Mouse (Mus musculus): ENCODE data around the gene Casd1.

DNA sequence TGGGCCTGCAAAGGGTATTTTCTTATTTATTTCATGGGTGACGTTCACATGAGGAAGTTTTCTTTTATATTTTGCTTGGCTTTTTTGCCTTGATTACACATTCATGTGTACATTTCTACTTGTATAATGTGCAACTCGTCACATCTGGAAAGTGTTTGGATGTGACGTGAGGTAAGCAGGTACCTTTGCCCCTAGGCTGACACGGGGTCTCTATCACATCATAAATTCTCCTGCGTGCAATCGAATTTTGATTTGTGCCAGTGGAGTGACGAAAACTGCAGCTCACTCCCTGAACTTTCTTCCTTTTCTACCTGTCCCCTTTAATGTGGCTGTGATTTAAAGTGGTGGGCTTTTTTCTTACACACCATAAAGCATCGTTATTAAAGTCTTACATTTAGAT lies 43.6 kb upstream of the Casd1 start:
- no peak for TF ChIP-seq CTCF (IDR thresholded peaks at IDR 0.05; ENCODE audit: extremely low read depth, insufficient read depth, insufficient read length, insufficient replicate concordance)
- no peak for TF ChIP-seq POLR2A (IDR thresholded peaks at IDR 0.05; ENCODE audit: low read depth, low read length)
